Mouse (Mus musculus) MEL (cell line): ENCODE measurements at regions not wholly inside any gene's neighbourhood (a gene's known extent, or its start where the extent isn't known, plus 50 kb on each side); places are given as distances from the start of the nearest gene placed in this dataset.
A peak's percentile ranks its signal among the peaks of the same experiment; 100 is the strongest.

ENCODE experiments used
- DNase-seq: peaks from one replicate; pipeline ENCODE4 v3.0.0; 2011; ENCODE audit warnings: low read depth, low spot score
- H3K27ac ChIP-seq: 2 replicates; pipeline ENCODE4 v1.5.1; 2012; ENCODE audit warnings: low read depth, mild to moderate bottlenecking, control low read depth, low read length, moderate library complexity; ENCODE audit not compliant: control insufficient read depth
- H3K27me3 ChIP-seq, 2 experiments: fragments of 150-350 bp in 1 of 2; sonication (generic) in 1 of 2; 2 replicates each; pipeline ENCODE4 v1.6.1; 2012; ENCODE audit warnings: low read length in 2 of 2, mild to moderate bottlenecking in 2 of 2, improper control_type of control experiment in 1 of 2, moderate library complexity in 1 of 2; ENCODE audit not compliant: insufficient read depth in 2 of 2, control insufficient read depth in 1 of 2
- H3K36me3 ChIP-seq, 2 experiments: 2 replicates each; pipeline ENCODE4 v1.6.1; 2012 to 2014; ENCODE audit warnings: low read length in 2 of 2, improper control_type of control experiment in 1 of 2, inconsistent platforms in 1 of 2, mild to moderate bottlenecking in 1 of 2; ENCODE audit not compliant: insufficient read depth in 2 of 2, control insufficient read depth in 1 of 2
- H3K4me1 ChIP-seq, 2 experiments: fragments of 150-350 bp in 1 of 2; sonication (generic) in 1 of 2; 2 replicates each; pipeline ENCODE4 v1.6.1; 2012; ENCODE audit warnings: low read length in 2 of 2, improper control_type of control experiment in 1 of 2, mild to moderate bottlenecking in 1 of 2; ENCODE audit not compliant: insufficient read depth in 2 of 2, control insufficient read depth in 1 of 2
- H3K4me3 ChIP-seq, 2 experiments: fragments of 150-350 bp in 1 of 2; sonication (generic) in 1 of 2; 2 replicates each; pipeline ENCODE4 v1.5.1; 2012; ENCODE audit warnings: low read depth in 2 of 2, low read length in 2 of 2, mild to moderate bottlenecking in 2 of 2, moderate library complexity in 2 of 2, control low read depth in 1 of 2, improper control_type of control experiment in 1 of 2; ENCODE audit not compliant: control insufficient read depth in 1 of 2, insufficient read depth in 1 of 2
- H3K79me2 ChIP-seq: 2 replicates; pipeline ENCODE4 v1.6.1; 2012; ENCODE audit warnings: mild to moderate bottlenecking, low read length, moderate library complexity; ENCODE audit not compliant: control insufficient read depth, poor library complexity, insufficient read depth
- H3K9ac ChIP-seq: 2 replicates; pipeline ENCODE4 v1.6.1; 2012; ENCODE audit warnings: low read depth, mild to moderate bottlenecking, control low read depth, low read length, moderate library complexity; ENCODE audit not compliant: control insufficient read depth, poor library complexity, severe bottlenecking
- H3K9me3 ChIP-seq: fragments of 150-350 bp; sonication (generic); replicated peaks from 2 replicates; pipeline ENCODE4 v1.6.1; 2012; ENCODE audit warnings: mild to moderate bottlenecking, low read length, improper control_type of control experiment, moderate library complexity; ENCODE audit not compliant: insufficient read depth
- CHD1 ChIP-seq: IDR thresholded peaks from 2 replicates; pipeline ENCODE4 v1.6.1; 2012; ENCODE audit warnings: low read depth, mild to moderate bottlenecking, inconsistent platforms, low read length, improper control_type of control experiment
- CTCF ChIP-seq, 3 experiments: IDR thresholded peaks in 2 of 3; conservative IDR thresholded peaks in 1 of 3; 2 replicates each; pipeline ENCODE4 v1.5.1; 2011 to 2012; ENCODE audit warnings: low read length in 3 of 3, low read depth in 2 of 3, mild to moderate bottlenecking in 2 of 3, improper control_type of control experiment in 1 of 3, inconsistent platforms in 1 of 3, mixed read lengths in 1 of 3, moderate library complexity in 1 of 3; ENCODE audit not compliant: control insufficient read depth in 1 of 3, insufficient read depth in 1 of 3, poor library complexity in 1 of 3, severe bottlenecking in 1 of 3
- GATA1 ChIP-seq: IDR thresholded peaks from 2 replicates; pipeline ENCODE4 v1.6.1; 2011; ENCODE audit warnings: low read depth, low read length, improper control_type of control experiment
- HCFC1 ChIP-seq: IDR thresholded peaks from 2 replicates; pipeline ENCODE4 v1.6.1; 2012; ENCODE audit warnings: low read depth, mild to moderate bottlenecking, inconsistent platforms, low read length, improper control_type of control experiment, moderate library complexity
- MAFK ChIP-seq: IDR thresholded peaks from 2 replicates; pipeline ENCODE4 v1.6.1; 2011; ENCODE audit warnings: low read depth, mild to moderate bottlenecking, low read length, improper control_type of control experiment, borderline replicate concordance
- MAZ ChIP-seq: IDR thresholded peaks from 2 replicates; pipeline ENCODE4 v1.6.1; 2012; ENCODE audit warnings: low read depth, mild to moderate bottlenecking, inconsistent platforms, low read length, improper control_type of control experiment
- MEF2A ChIP-seq: IDR thresholded peaks from 2 replicates; pipeline ENCODE4 v1.6.1; 2014; ENCODE audit warnings: low read depth, mild to moderate bottlenecking, inconsistent platforms, low read length, improper control_type of control experiment; ENCODE audit not compliant: poor library complexity, insufficient replicate concordance, severe bottlenecking; ENCODE audit errors: extremely low read depth
- MYB ChIP-seq: IDR thresholded peaks from 2 replicates; pipeline ENCODE4 v1.6.1; 2011; ENCODE audit warnings: mild to moderate bottlenecking, low read depth, low read length, improper control_type of control experiment
- MYC ChIP-seq: IDR thresholded peaks from 2 replicates; pipeline ENCODE4 v1.6.1; 2011; ENCODE audit warnings: low read depth, mild to moderate bottlenecking, low read length, improper control_type of control experiment, moderate library complexity
- NELFE ChIP-seq: IDR thresholded peaks from 2 replicates; pipeline ENCODE4 v1.6.1; 2011; ENCODE audit warnings: low read depth, low read length, improper control_type of control experiment
- POLR2AphosphoS5 ChIP-seq: IDR thresholded peaks from 2 replicates; pipeline ENCODE4 v1.6.1; 2012; ENCODE audit warnings: low read depth, borderline replicate concordance, mild to moderate bottlenecking, inconsistent platforms, low read length, moderate library complexity, mixed read lengths
- RAD21 ChIP-seq: IDR thresholded peaks from 2 replicates; pipeline ENCODE4 v1.6.1; 2011; ENCODE audit warnings: mild to moderate bottlenecking, low read depth, low read length, improper control_type of control experiment
- RCOR1 ChIP-seq: IDR thresholded peaks from 2 replicates; pipeline ENCODE4 v1.6.1; 2012; ENCODE audit warnings: low read depth, mild to moderate bottlenecking, inconsistent platforms, low read length, improper control_type of control experiment
- SMC3 ChIP-seq: IDR thresholded peaks from 2 replicates; pipeline ENCODE4 v1.6.1; 2011; ENCODE audit warnings: low read depth, low read length, improper control_type of control experiment
- TAL1 ChIP-seq: IDR thresholded peaks from 2 replicates; pipeline ENCODE4 v1.6.1; 2012; ENCODE audit warnings: mild to moderate bottlenecking, inconsistent platforms, low read length, moderate library complexity, mixed read lengths
- TBP ChIP-seq: IDR thresholded peaks from 2 replicates; pipeline ENCODE4 v1.8.0; 2011; ENCODE audit warnings: low read depth, low read length, improper control_type of control experiment
- UBTF ChIP-seq: IDR thresholded peaks from 2 replicates; pipeline ENCODE4 v1.6.1; 2012; ENCODE audit warnings: low read depth, mild to moderate bottlenecking, inconsistent platforms, low read length, improper control_type of control experiment, moderate library complexity, borderline replicate concordance; ENCODE audit not compliant: insufficient read depth
- USF2 ChIP-seq, 2 experiments: IDR thresholded peaks; 2 replicates each; pipeline ENCODE4 v1.6.1; 2011 to 2012; ENCODE audit warnings: improper control_type of control experiment in 2 of 2, low read length in 2 of 2, borderline replicate concordance in 1 of 2, inconsistent platforms in 1 of 2, low read depth in 1 of 2, mild to moderate bottlenecking in 1 of 2; ENCODE audit not compliant: insufficient read depth in 1 of 2
- ZKSCAN1 ChIP-seq: IDR thresholded peaks from 2 replicates; pipeline ENCODE4 v1.6.1; 2012; ENCODE audit warnings: low read depth, mild to moderate bottlenecking, inconsistent platforms, low read length, improper control_type of control experiment, moderate library complexity
- ZMIZ1 ChIP-seq: IDR thresholded peaks from 2 replicates; pipeline ENCODE4 v1.6.1; 2012; ENCODE audit warnings: low read depth, mild to moderate bottlenecking, inconsistent platforms, low read length, improper control_type of control experiment, moderate library complexity

- Histone ChIP-seq H3K4me3 (no peak overlapping the region), H3K9ac (no peak overlapping the region), H3K27ac (no peak overlapping the region), H3K27me3 (peaks cover 5 to 12% of the 10 kb centered on the region in 2 experiments), H3K79me2 (no peaks in the 10 kb centered on the region), H3K9me3 (no peaks in the 10 kb centered on the region)
- TF ChIP-seq CHD1, result no peak
- TF ChIP-seq MYC, result no peak
- TF ChIP-seq HCFC1, result no peak
- no peak for TF ChIP-seq TBP
- no peak for TF ChIP-seq MYB
- TF ChIP-seq MEF2A, result no peak
- no peak for TF ChIP-seq USF2 (IDR thresholded peaks at IDR 0.05; ENCODE audit: borderline replicate concordance in 1 of 2, insufficient read depth in 1 of 2, low read depth in 1 of 2, low read length in 2 of 2)
- TF ChIP-seq ZMIZ1, result no peak
- no peak for TF ChIP-seq UBTF
- no peak for TF ChIP-seq NELFE
- TF ChIP-seq, all 39 proteins: peak for 0
- peaks cover 0 to 2% of the 10 kb centered on the region in 2 experiments; a peak in 1 of 4 replicates for H3K4me1 ChIP-seq
- DNase-seq, result no peak
- H3K36me3 ChIP-seq, result no peaks in the 10 kb centered on the region; a peak in 1 of 4 replicates
Measured at GRCm38 (mm10) chr11:57929506-57929905, 79.4 kb upstream of the Larp1 start.

GRCm38 (mm10) chr11:57920263-57920662 is 87.6 kb upstream of the Hand1 start:
- peak; percentile 42 for DNase-seq
- peak; percentile 25 for TF ChIP-seq RAD21
- no peak for TF ChIP-seq MEF2A
- 0 out of 2 replicates have a peak, but pooled peaks have one; percentile 17 for TF ChIP-seq SMC3
- TF ChIP-seq CTCF (IDR thresholded peaks at IDR 0.05 in 2 of 3, conservative IDR thresholded peaks at IDR 0.05 in 1 of 3; ENCODE audit: control insufficient read depth in 1 of 3, insufficient read depth in 1 of 3, low read depth in 2 of 3, low read length in 3 of 3, poor library complexity in 1 of 3, severe bottlenecking in 1 of 3), result peak; percentile 24 to 44 (median 39); a peak in 5 of 6 replicates
- Histone ChIP-seq H3K79me2 (no peaks in the 10 kb centered on the region), H3K27me3 (no peaks in the 10 kb centered on the region; a peak in 2 of 4 replicates), H3K36me3 (no peaks in the 10 kb centered on the region), H3K4me3 (no peak overlapping the region), H3K4me1 (no peaks in the 10 kb centered on the region), H3K9ac (no peak overlapping the region), H3K9me3 (no peaks in the 10 kb centered on the region), H3K27ac (no peak overlapping the region)

GRCm38 (mm10) chr11:57918447-57919059 is 85.9 kb upstream of the Hand1 start:
- Histone ChIP-seq H3K36me3 (no peaks in the 10 kb centered on the region), H3K79me2 (no peaks in the 10 kb centered on the region), H3K27ac (no peak overlapping the region), H3K9me3 (no peaks in the 10 kb centered on the region), H3K27me3 (peaks cover 0 to 5% of the 10 kb centered on the region in 2 experiments; a peak in 2 of 4 replicates), H3K4me3 (no peak overlapping the region), H3K9ac (no peak overlapping the region), H3K4me1 (no peaks in the 10 kb centered on the region)
- TF ChIP-seq ZKSCAN1 (no peak), MEF2A (no peak), TAL1 (no peak), GATA1 (no peak), MAFK (no peak), CTCF (IDR thresholded peaks at IDR 0.05 in 2 of 3, conservative IDR thresholded peaks at IDR 0.05 in 1 of 3; ENCODE audit: control insufficient read depth in 1 of 3, insufficient read depth in 1 of 3, low read depth in 2 of 3, low read length in 3 of 3, poor library complexity in 1 of 3, severe bottlenecking in 1 of 3) (no peak), RCOR1 (no peak), MAZ (no peak), POLR2AphosphoS5 (no peak)
- no peak for DNase-seq
